Mouse (Mus musculus): ENCODE measurements around the gene Cep170b.

DNA sequence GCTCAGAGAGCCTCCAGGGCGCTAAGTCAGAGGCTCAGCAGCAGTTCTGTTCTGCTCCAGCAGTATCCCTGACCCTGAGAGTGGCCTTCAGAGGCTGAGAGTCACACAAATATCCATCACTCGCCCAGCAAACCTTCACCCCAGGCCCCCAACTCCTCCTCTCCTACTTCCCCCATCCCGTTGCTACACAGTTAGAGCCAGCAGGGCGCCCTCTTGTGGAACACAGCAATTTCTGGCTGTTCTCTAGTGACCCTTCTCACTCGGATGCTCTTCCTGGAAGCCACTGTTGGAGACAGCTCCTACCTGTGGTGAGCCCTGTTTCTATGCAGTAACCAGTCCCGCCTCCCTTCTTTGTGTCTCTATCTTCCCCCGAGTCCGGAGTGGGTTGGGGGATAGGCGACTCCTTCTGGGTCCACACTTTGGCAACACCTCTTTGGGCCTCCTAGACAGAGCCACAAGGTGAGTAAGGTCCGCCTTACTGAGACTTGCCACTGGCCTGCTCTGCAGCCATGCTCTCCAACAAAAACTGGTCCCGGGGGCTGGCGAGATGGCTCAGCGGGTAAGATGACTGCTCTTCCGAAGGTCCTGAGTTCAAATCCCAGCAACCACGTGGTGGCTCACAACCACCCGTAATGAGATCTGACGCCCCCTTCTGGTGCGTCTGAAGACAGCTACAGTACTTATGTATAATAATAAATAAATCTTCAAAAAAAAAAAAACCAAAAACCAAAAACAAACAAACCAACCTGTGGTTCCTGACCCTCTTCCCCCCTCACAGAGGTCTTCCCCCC is 44.8 kb upstream of the Cep170b start:
- TF ChIP-seq CTCF (IDR thresholded peaks at IDR 0.05; ENCODE audit: insufficient read depth, low read length) (peak; percentile 78), POLR2A (IDR thresholded peaks at IDR 0.05; ENCODE audit: borderline replicate concordance, extremely low read depth, low read depth, low read length) (no peak)

Data from lung, adult 2 months (tissue).